Mouse (Mus musculus): Measurements from ENCODE around the gene Cytl1. TPM values are rescaled to one million over a fixed set of nuclear protein-coding genes. Genes with fewer than 3 reads are reported as not detected.

Gene Cytl1
- 0.16 and 0.27 TPM in 2 replicates for polyA plus RNA-seq (2016; fragmentation: Nextera tagmentation; extraction: Ambion mirVana)

GRCm38 (mm10) chr5:37735224-37735623, at the start of gene Cytl1:
Cytl1 (plus strand) TSS chr5:37735519.
- Histone ChIP-seq H3K9me3 (replicated peaks) (no peaks in the 10 kb centered on the region), H3K4me1 (0 out of 2 replicates have a peak, but pooled peaks cover 5% of the 10 kb centered on the region), H3K36me3 (no peaks in the 10 kb centered on the region), H3K27ac (replicated peaks) (no peak within 1 kb of the TSS), H3K27me3 (ENCODE audit: low read depth, poor library complexity, severe bottlenecking) (no peaks in the 10 kb centered on the region), H3K4me3 (no peak within 1 kb of the TSS)
- no peak for DNase-seq (ENCODE audit: low spot score)
- WGBS: 52% methylated on average over 5 of the region's 5 CpGs

GRCm38 (mm10) chr5:37692759-37693158, 42.6 kb upstream of the Cytl1 start:
- 93% methylated on average over 3 of the region's 3 CpGs for WGBS
- Histone ChIP-seq H3K27ac (replicated peaks) (no peak overlapping the region), H3K4me3 (no peak overlapping the region)

DNA sequence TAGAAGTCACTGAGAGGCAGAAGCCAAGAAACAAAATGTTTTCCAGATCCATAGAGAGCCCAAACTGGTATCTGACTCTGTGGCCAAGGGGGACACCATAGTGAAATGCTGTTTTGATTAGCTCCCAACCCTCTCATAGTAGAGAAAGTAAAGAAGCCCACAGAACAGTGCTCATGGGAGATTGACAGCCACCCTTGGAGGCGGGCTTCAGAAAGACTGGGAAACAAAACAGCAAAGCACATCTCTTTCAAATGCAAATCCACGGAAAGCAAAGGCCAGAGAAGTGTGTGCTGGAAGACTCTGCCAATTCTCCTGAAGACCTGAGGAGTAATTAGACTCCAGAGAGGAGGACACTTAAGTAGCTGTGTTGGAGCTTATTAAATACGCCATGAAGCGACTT, 39.5 kb upstream of the Cytl1 start:
- H3K36me3 ChIP-seq: no peaks in the 10 kb centered on the region
- H3K27me3 ChIP-seq (ENCODE audit: low read depth, poor library complexity, severe bottlenecking): no peaks in the 10 kb centered on the region
- no peak for DNase-seq (ENCODE audit: low spot score)
- no peaks in the 10 kb centered on the region for H3K9me3 ChIP-seq (replicated peaks)
- WGBS: 38% methylated on average over 4 of the region's 4 CpGs
- H3K4me3 ChIP-seq: no peak overlapping the region
- no peak overlapping the region for H3K27ac ChIP-seq (replicated peaks)
- peaks cover 15% of the 10 kb centered on the region for H3K4me1 ChIP-seq

More at GRCm38 (mm10) chr5:37692759-37693158, 42.6 kb upstream of the Cytl1 start:
- Histone ChIP-seq H3K4me1 (peaks cover 15% of the 10 kb centered on the region), H3K27me3 (ENCODE audit: low read depth, poor library complexity, severe bottlenecking) (no peaks in the 10 kb centered on the region), H3K36me3 (no peaks in the 10 kb centered on the region), H3K9me3 (replicated peaks) (no peaks in the 10 kb centered on the region)
- no peak for DNase-seq (ENCODE audit: low spot score)

- Histone ChIP-seq H3K4me3 (no peak overlapping the region), H3K27ac (replicated peaks) (no peak overlapping the region), H3K9me3 (replicated peaks) (no peaks in the 10 kb centered on the region), H3K36me3 (no peaks in the 10 kb centered on the region), H3K4me1 (peaks cover 15% of the 10 kb centered on the region), H3K27me3 (ENCODE audit: low read depth, poor library complexity, severe bottlenecking) (no peaks in the 10 kb centered on the region)
- WGBS: 93% methylated on average over 7 of the region's 7 CpGs
- no peak for DNase-seq (ENCODE audit: low spot score)
These were observed 38.0 kb upstream of the Cytl1 start for GRCm38 (mm10) chr5:37697286-37697685.

- H3K27ac ChIP-seq (replicated peaks): no peak overlapping the region
- H3K4me1 ChIP-seq: peaks cover 15% of the 10 kb centered on the region
- 89% methylated on average over 12 of the region's 12 CpGs for WGBS
- no peaks in the 10 kb centered on the region for H3K27me3 ChIP-seq (ENCODE audit: low read depth, poor library complexity, severe bottlenecking)
- DNase-seq (ENCODE audit: low spot score): no peak
- no peaks in the 10 kb centered on the region for H3K9me3 ChIP-seq (replicated peaks)
- no peaks in the 10 kb centered on the region for H3K36me3 ChIP-seq
- no peak overlapping the region for H3K4me3 ChIP-seq
These were observed 35.6 kb upstream of the Cytl1 start for GRCm38 (mm10) chr5:37699757-37700156.

GRCm38 (mm10) chr5:37704962-37705361, 30.4 kb upstream of the Cytl1 start:
- 77% methylated on average over 2 of the region's 2 CpGs for WGBS
- no peaks in the 10 kb centered on the region for H3K36me3 ChIP-seq
- H3K4me1 ChIP-seq: peaks cover 3% of the 10 kb centered on the region; the same call in 1 of the 2 replicates
- no peak overlapping the region for H3K4me3 ChIP-seq
- H3K27ac ChIP-seq (replicated peaks): no peak overlapping the region
- H3K9me3 ChIP-seq (replicated peaks): peaks cover 8% of the 10 kb centered on the region; the same call in 1 of the 2 replicates
- H3K27me3 ChIP-seq (ENCODE audit: low read depth, poor library complexity, severe bottlenecking): no peaks in the 10 kb centered on the region
- no peak for DNase-seq (ENCODE audit: low spot score)

DNA sequence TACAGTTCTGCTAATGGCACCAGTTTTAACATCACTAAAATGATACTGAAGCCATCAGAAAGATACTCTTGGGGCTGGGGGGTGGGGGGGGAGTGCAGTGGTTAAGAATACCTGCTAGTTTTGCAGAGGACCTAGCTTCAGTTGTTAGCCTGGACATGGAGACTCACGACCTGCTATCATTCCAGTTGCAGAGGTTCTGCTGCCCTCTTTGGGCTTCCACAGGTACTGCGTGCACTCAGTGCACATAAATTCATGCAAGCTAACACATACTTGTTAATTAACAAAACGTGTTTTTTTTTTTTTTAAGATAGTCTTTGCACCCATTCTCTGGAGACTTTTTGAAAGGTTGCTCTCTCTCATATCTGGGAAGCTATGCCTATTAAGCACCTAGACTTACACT, 27.2 kb upstream of the Cytl1 start:
- H3K4me1 ChIP-seq: peaks cover 3% of the 10 kb centered on the region; the same call in 1 of the 2 replicates
- no peak overlapping the region for H3K4me3 ChIP-seq
- H3K27ac ChIP-seq (replicated peaks): no peak overlapping the region
- H3K9me3 ChIP-seq (replicated peaks): peaks cover 8% of the 10 kb centered on the region; the same call in 1 of the 2 replicates
- H3K36me3 ChIP-seq: no peaks in the 10 kb centered on the region
- WGBS: 61% methylated on average over 3 of the region's 3 CpGs
- DNase-seq (ENCODE audit: low spot score): no peak
- H3K27me3 ChIP-seq (ENCODE audit: low read depth, poor library complexity, severe bottlenecking): no peaks in the 10 kb centered on the region

DNA sequence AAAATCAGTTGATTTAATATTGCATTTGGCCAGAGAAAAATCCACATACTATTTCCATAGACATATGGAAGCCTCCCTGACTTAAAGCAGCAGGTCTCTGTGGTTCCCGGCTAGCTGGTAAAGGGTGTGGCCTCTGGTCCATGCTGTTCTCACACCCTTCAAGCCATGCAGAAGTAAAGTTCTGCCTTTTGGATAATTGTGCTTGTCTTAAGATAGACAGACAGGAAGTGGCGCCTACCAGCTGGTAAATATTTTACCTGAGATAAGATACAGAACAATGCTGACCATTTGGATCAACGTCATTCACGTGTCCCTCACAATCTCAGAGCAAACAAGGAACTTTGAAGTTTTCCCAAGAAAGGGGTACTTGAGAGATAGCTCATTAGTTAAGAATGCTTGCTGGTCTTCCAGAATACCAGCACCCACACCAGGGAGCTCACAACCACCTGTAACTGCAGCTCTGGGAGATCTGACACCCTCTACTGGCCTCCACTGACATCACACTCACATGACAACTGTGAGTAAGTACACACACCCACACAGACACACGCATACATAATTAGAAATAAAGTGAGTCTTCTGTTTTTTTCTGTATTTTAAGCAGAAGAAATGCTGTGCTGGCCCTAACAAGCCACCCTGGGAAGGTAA, 25.9 kb upstream of the Cytl1 start:
- DNase-seq (ENCODE audit: low spot score): no peak
- Histone ChIP-seq H3K27ac (replicated peaks) (no peak overlapping the region), H3K36me3 (no peaks in the 10 kb centered on the region), H3K9me3 (replicated peaks) (peaks cover 8% of the 10 kb centered on the region; the same call in 1 of the 2 replicates), H3K27me3 (ENCODE audit: low read depth, poor library complexity, severe bottlenecking) (no peaks in the 10 kb centered on the region; the same call in 1 of the 2 replicates), H3K4me1 (peaks cover 3% of the 10 kb centered on the region; the same call in 1 of the 2 replicates), H3K4me3 (no peak overlapping the region)
- 89% methylated on average over 5 of the region's 5 CpGs for whole genome bisulfite sequencing

- 1% methylated on average over 40 of the region's 40 CpGs for WGBS
- Histone ChIP-seq H3K27ac (replicated peaks) (peak within 1 kb of the TSS; percentile 50), H3K27me3 (ENCODE audit: low read depth, poor library complexity, severe bottlenecking) (peaks cover 38% of the 10 kb centered on the region), H3K4me1 (peaks cover 15% of the 10 kb centered on the region), H3K9me3 (replicated peaks) (no peaks in the 10 kb centered on the region), H3K4me3 (peak within 1 kb of the TSS; percentile 62), H3K36me3 (no peaks in the 10 kb centered on the region)
- peak; percentile 67 for DNase-seq (ENCODE audit: low spot score)
These were observed 18.6 kb upstream of the Cytl1 start, which contains the start of gene Stk32b for GRCm38 (mm10) chr5:37716505-37717372. Stk32b (minus strand) TSS chr5:37717171.

GRCm38 (mm10) chr5:37717384-37717963, 17.8 kb upstream of the Cytl1 start:
- no peaks in the 10 kb centered on the region for H3K9me3 ChIP-seq (replicated peaks)
- DNase-seq (ENCODE audit: low spot score): peak; percentile 69
- peaks cover 38% of the 10 kb centered on the region for H3K27me3 ChIP-seq (ENCODE audit: low read depth, poor library complexity, severe bottlenecking)
- peak overlapping the region; percentile 50; the same call in 1 of the 2 replicates for H3K27ac ChIP-seq (replicated peaks)
- H3K4me3 ChIP-seq: peak overlapping the region; percentile 62
- under 1% methylated on average over 14 of the region's 14 CpGs for WGBS
- peaks cover 15% of the 10 kb centered on the region for H3K4me1 ChIP-seq
- H3K36me3 ChIP-seq: no peaks in the 10 kb centered on the region

DNA sequence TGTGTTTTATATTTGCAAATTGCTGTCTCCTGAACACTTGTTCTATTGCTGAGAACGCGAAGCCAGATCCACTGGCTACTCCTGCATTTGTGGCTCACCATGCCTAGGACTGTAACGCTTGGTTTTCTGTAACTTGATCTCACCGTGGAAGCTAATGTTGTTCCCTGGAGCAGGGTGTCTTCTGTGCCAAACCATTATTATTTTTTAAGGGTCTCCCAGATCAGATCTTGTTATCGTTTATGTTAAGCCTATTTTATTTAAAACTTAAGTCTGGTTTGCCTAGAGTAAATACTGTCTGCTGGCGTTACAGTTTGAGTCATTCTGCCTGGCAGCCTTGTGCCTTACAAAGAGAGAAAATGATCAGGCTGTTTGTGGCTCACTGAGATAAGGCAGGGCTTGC, 14.6 kb upstream of the Cytl1 start:
- H3K27me3 ChIP-seq (ENCODE audit: low read depth, poor library complexity, severe bottlenecking): peaks cover 31% of the 10 kb centered on the region
- no peaks in the 10 kb centered on the region for H3K36me3 ChIP-seq
- 49% methylated on average over 6 of the region's 6 CpGs for WGBS
- peaks cover 15% of the 10 kb centered on the region for H3K4me1 ChIP-seq
- no peak overlapping the region for H3K4me3 ChIP-seq
- DNase-seq (ENCODE audit: low spot score): no peak
- no peak overlapping the region for H3K27ac ChIP-seq (replicated peaks)
- no peaks in the 10 kb centered on the region for H3K9me3 ChIP-seq (replicated peaks)

DNA sequence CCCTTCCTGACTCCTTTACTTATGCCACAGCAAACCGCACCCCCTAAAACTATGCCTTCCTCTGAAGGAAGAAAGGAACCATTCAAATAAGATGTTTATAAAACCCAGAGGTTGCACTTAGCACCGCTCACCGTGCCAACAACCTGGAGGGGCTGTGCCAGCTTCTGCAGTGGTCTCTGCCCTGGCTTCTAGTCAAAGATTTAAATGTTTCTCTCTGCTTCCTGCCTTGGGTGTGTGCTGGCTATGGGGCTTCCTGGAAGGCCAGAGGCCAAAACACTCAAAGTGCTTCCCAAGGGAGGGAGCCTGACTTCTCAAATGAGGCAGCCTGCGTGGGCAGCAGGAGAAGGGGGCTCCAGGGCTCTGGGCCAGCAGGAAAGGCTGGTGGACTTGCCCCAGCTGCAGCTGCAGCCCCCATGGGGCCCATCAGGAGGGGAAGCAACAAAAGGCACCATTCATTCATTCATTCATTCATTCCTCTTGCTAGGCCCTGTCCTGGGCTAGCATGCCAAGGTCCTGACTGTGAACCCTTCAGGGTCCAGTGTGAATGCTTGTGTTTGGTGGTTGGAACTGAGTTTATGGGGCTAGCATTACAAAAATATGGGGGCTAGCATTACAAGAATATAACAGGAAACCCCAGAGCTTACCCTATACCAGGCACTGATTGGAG, 10.0 kb upstream of the Cytl1 start:
- H3K4me1 ChIP-seq: no peaks in the 10 kb centered on the region
- no peaks in the 10 kb centered on the region for H3K9me3 ChIP-seq (replicated peaks)
- DNase-seq (ENCODE audit: low spot score): no peak
- no peaks in the 10 kb centered on the region for H3K36me3 ChIP-seq
- H3K4me3 ChIP-seq: no peak overlapping the region
- no peak overlapping the region for H3K27ac ChIP-seq (replicated peaks)
- WGBS: 78% methylated on average over 4 of the region's 4 CpGs
- H3K27me3 ChIP-seq (ENCODE audit: low read depth, poor library complexity, severe bottlenecking): no peaks in the 10 kb centered on the region

Data from midbrain, embryonic 10.5 days (tissue).